Mouse (Mus musculus) fat pad, adult 2 months (tissue): ENCODE results near the gene Aatk.

ENCODE experiments used
- DNase-seq: peaks from one replicate; pipeline ENCODE4 v3.0.0-alpha.2; 2011; ENCODE audit warnings: low read depth, low spot score; ENCODE audit errors: extremely low read depth

The Aatk gene

GRCm38 (mm10) chr11:119991338-119991678 is 55.7 kb downstream of the Aatk start:
- no peak for DNase-seq

- no peak for DNase-seq
Measured at GRCm38 (mm10) chr11:119990658-119991337, 56.2 kb downstream of the Aatk start.

GRCm38 (mm10) chr11:119989115-119989564 is 57.8 kb downstream of the Aatk start:
- DNase-seq = no peak

GRCm38 (mm10) chr11:119988391-119988790 is 58.6 kb downstream of the Aatk start:
- no peak for DNase-seq

GRCm38 (mm10) chr11:119987876-119988275 is 59.1 kb downstream of the Aatk start:
- DNase-seq = no peak

GRCm38 (mm10) chr11:119986751-119987425 is 60.1 kb downstream of the Aatk start:
- no peak for DNase-seq

- no peak for DNase-seq
Measured at GRCm38 (mm10) chr11:119983151-119983550, 63.8 kb downstream of the Aatk start.

GRCm38 (mm10) chr11:119982236-119982635 is 64.7 kb downstream of the Aatk start:
- no peak for DNase-seq

GRCm38 (mm10) chr11:119981769-119982168 is 65.2 kb downstream of the Aatk start:
- DNase-seq = no peak

GRCm38 (mm10) chr11:119979596-119980385 is 67.2 kb downstream of the Aatk start:
- DNase-seq = no peak

GRCm38 (mm10) chr11:119978701-119979100 is 68.3 kb downstream of the Aatk start:
- DNase-seq = no peak

- peak; percentile 95 for DNase-seq
Measured at GRCm38 (mm10) chr11:119975739-119976501, 71.0 kb downstream of the Aatk start.

GRCm38 (mm10) chr11:119973789-119974188 is 73.2 kb downstream of the Aatk start:
- DNase-seq = no peak

GRCm38 (mm10) chr11:119970021-119970851 is 76.7 kb downstream of the Aatk start:
- no peak for DNase-seq

- DNase-seq = no peak
Measured at GRCm38 (mm10) chr11:119967892-119968291, 79.1 kb downstream of the Aatk start.

GRCm38 (mm10) chr11:119967401-119967800 is 79.6 kb downstream of the Aatk start:
- DNase-seq = no peak

GRCm38 (mm10) chr11:119966294-119966693 is 80.7 kb downstream of the Aatk start:
- no peak for DNase-seq

GRCm38 (mm10) chr11:119965053-119965452 is 81.9 kb downstream of the Aatk start:
- no peak for DNase-seq

- no peak for DNase-seq
Measured at GRCm38 (mm10) chr11:119961511-119961910, 85.5 kb downstream of the Aatk start.

- no peak for DNase-seq
Measured at GRCm38 (mm10) chr11:119960671-119961070, 86.3 kb downstream of the Aatk start.
